Mouse (Mus musculus) midbrain, postnatal 0 days (tissue): ENCODE results near the gene Cux2. TPM values are rescaled to one million over a fixed set of nuclear protein-coding genes. Genes with fewer than 3 reads are reported as not detected.
A peak's percentile ranks its signal among the peaks of the same experiment; 100 is the strongest.

Experiments used
- ATAC-seq: fragments of 200-750 bp; cut with Nextera tagmentation; 2 replicates; pipeline ENCODE4 v1.8.0; 2017; ENCODE audit warnings: moderate number of reproducible peaks, mild to moderate bottlenecking, moderate TSS enrichment, moderate library complexity; ENCODE audit not compliant: low FRiP score
- DNase-seq: peaks from one replicate; pipeline ENCODE4 v3.0.0-alpha.2; 2015; ENCODE audit warnings: low spot score
- H3K27ac ChIP-seq: fragments of 300-500 bp; sonication (generic); 2 replicates; pipeline ENCODE4 v1.5.1; 2014; ENCODE audit warnings: low read depth, mild to moderate bottlenecking, low read length, mixed read lengths
- H3K27me3 ChIP-seq: fragments of 300-500 bp; sonication (generic); 2 replicates; pipeline ENCODE4 v1.6.1; 2014; ENCODE audit warnings: low read length, control low read depth, mixed read lengths; ENCODE audit not compliant: insufficient read depth
- H3K36me3 ChIP-seq: fragments of 300-500 bp; sonication (generic); 2 replicates; pipeline ENCODE4 v1.6.1; 2014; ENCODE audit warnings: low read length, control low read depth, mixed read lengths; ENCODE audit not compliant: insufficient read depth
- H3K4me1 ChIP-seq: fragments of 300-500 bp; sonication (generic); 2 replicates; pipeline ENCODE4 v1.6.1; 2014; ENCODE audit warnings: mild to moderate bottlenecking, control low read depth, antibody characterized with exemption, low read length, mixed read lengths; ENCODE audit not compliant: insufficient read depth
- H3K4me2 ChIP-seq: fragments of 300-500 bp; sonication (generic); 2 replicates; pipeline ENCODE4 v1.6.1; 2014; ENCODE audit warnings: low read depth, mild to moderate bottlenecking, low read length, mixed read lengths; ENCODE audit not compliant: poor library complexity, severe bottlenecking
- H3K4me3 ChIP-seq: fragments of 300-500 bp; sonication (generic); 2 replicates; pipeline ENCODE4 v1.5.1; 2014; ENCODE audit warnings: low read depth, mild to moderate bottlenecking, low read length, moderate library complexity
- H3K9ac ChIP-seq: fragments of 300-500 bp; sonication (generic); replicated peaks from 2 replicates; pipeline ENCODE4 v1.6.1; 2014; ENCODE audit warnings: mild to moderate bottlenecking, low read length, moderate library complexity, mixed read lengths; ENCODE audit not compliant: poor library complexity, severe bottlenecking
- H3K9me3 ChIP-seq: fragments of 300-500 bp; sonication (generic); 2 replicates; pipeline ENCODE4 v1.6.1; 2016; ENCODE audit warnings: low read length, control low read depth
- CTCF ChIP-seq: IDR thresholded peaks from 2 replicates; pipeline ENCODE4 v1.5.1; 2016; ENCODE audit warnings: antibody characterized with exemption, mild to moderate bottlenecking
- WGBS: fragments of 180-500 bp; shearing (Covaris S2); extraction: QIAGEN DNeasy Blood & Tissue Kit; methylation state at CpG from one replicate; pipeline ENCODE4 v1.1.7; 2014; 5-methylcytosine and 5-hydroxymethylcytosine counted together
- polyA plus RNA-seq: library from polyadenylated mRNA; unstranded; fragments of >200 nt; fragmentation: Nextera tagmentation; extraction: Ambion mirVana; gene quantifications from 2 replicates; pipeline ENCODE4 v1.2.1, GENCODE M21; 2015
- total RNA-seq: library from RNA; depleted of rRNA; stranded (reverse); fragments of >200 nt; gene quantifications from 2 replicates; pipeline ENCODE4 v1.2.3, GENCODE M21; 2014

Gene Cux2
- total and polyA plus RNA-seq, 2 experiments from 2014 or later: 17.4 to 40.1 TPM

GRCm38 (mm10) chr5:121838341-121839127, 211.4 kb downstream of the Cux2 start:
- H3K9ac ChIP-seq: peak overlapping the region; percentile 25
- DNase-seq (no peak), ATAC-seq (no peak)
- peak overlapping the region; percentile 76 for H3K4me3 ChIP-seq
- WGBS: 2% methylated on average over 46 of the region's 46 CpGs
- H3K27ac ChIP-seq: no peak overlapping the region
- peak overlapping the region; percentile 94 for H3K4me2 ChIP-seq
- H3K27me3 ChIP-seq: peaks cover 20% of the 10 kb centered on the region
- no peaks in the 10 kb centered on the region for H3K9me3 ChIP-seq
- no peaks in the 10 kb centered on the region for H3K36me3 ChIP-seq
- peaks cover 14% of the 10 kb centered on the region for H3K4me1 ChIP-seq
- no peak for TF ChIP-seq CTCF

GRCm38 (mm10) chr5:121837441-121838340, 212.2 kb downstream of the Cux2 start, which contains the start of gene Sh2b3:
Gene Sh2b3 (minus strand): TSS chr5:121837646.
- Histone ChIP-seq H3K36me3 (no peaks in the 10 kb centered on the region), H3K9ac (peak within 1 kb of the TSS; percentile 69), H3K4me1 (peaks cover 14% of the 10 kb centered on the region), H3K4me3 (peak within 1 kb of the TSS; percentile 76), H3K4me2 (peak within 1 kb of the TSS; percentile 94), H3K27me3 (peaks cover 14% of the 10 kb centered on the region), H3K27ac (peak within 1 kb of the TSS; percentile 32; the same call in 1 of the 2 replicates), H3K9me3 (no peaks in the 10 kb centered on the region)
- 1% methylated on average over 35 of the region's 35 CpGs for WGBS
- DNase-seq: no peak
- ATAC-seq: no peak
- peak; percentile 34 for TF ChIP-seq CTCF

GRCm38 (mm10) chr5:121836692-121837415, 213.0 kb downstream of the Cux2 start:
- peak; percentile 80 for DNase-seq
- 1% methylated on average over 60 of the region's 77 CpGs for WGBS
- Histone ChIP-seq H3K9ac (peak overlapping the region; percentile 69), H3K27ac (peak overlapping the region; percentile 32; the same call in 1 of the 2 replicates), H3K4me3 (peak overlapping the region; percentile 76), H3K27me3 (peaks cover 14% of the 10 kb centered on the region), H3K9me3 (no peaks in the 10 kb centered on the region), H3K36me3 (no peaks in the 10 kb centered on the region), H3K4me1 (peaks cover 14% of the 10 kb centered on the region), H3K4me2 (peak overlapping the region; percentile 94)
- peak; percentile 60 for ATAC-seq
- TF ChIP-seq CTCF: no peak

- Histone ChIP-seq H3K4me2 (peak overlapping the region; percentile 94), H3K4me3 (peak overlapping the region; percentile 76), H3K27me3 (peaks cover 14% of the 10 kb centered on the region), H3K36me3 (no peaks in the 10 kb centered on the region), H3K4me1 (peaks cover 14% of the 10 kb centered on the region), H3K9me3 (no peaks in the 10 kb centered on the region), H3K9ac (peak overlapping the region; percentile 69), H3K27ac (peak overlapping the region; percentile 32; the same call in 1 of the 2 replicates)
- WGBS: under 1% methylated on average over 44 of the region's 51 CpGs
- no peak for DNase-seq
- TF ChIP-seq CTCF: no peak
- no peak; the same call in 1 of the 2 replicates for ATAC-seq
These were observed 213.8 kb downstream of the Cux2 start for GRCm38 (mm10) chr5:121835949-121836691.
